Mouse (Mus musculus) hindbrain, embryonic 11.5 days (tissue): ENCODE measurements at regions not wholly inside any gene's neighbourhood (a gene's known extent, or its start where the extent isn't known, plus 50 kb on each side); places are given as distances from the start of the nearest gene placed in this dataset.

Experiments
- ATAC-seq: fragments of 200-750 bp; cut with Nextera tagmentation; 2 replicates; pipeline ENCODE4 v1.8.0; 2017; ENCODE audit warnings: mild to moderate bottlenecking, moderate TSS enrichment, moderate library complexity; ENCODE audit not compliant: low FRiP score
- DNase-seq: peaks from one replicate; pipeline ENCODE4 v3.0.0-alpha.2; 2015; ENCODE audit warnings: low spot score
- H3K27ac ChIP-seq: fragments of 300-500 bp; sonication (generic); 2 replicates; pipeline ENCODE4 v1.5.1; 2014; ENCODE audit warnings: mild to moderate bottlenecking, low read depth, low read length
- H3K27me3 ChIP-seq: fragments of 300-500 bp; sonication (generic); 2 replicates; pipeline ENCODE4 v1.6.1; 2014; ENCODE audit warnings: mild to moderate bottlenecking, low read length, moderate library complexity, mixed read lengths; ENCODE audit not compliant: control insufficient read depth, insufficient read depth
- H3K36me3 ChIP-seq: fragments of 300-500 bp; sonication (generic); 2 replicates; pipeline ENCODE4 v1.6.1; 2014; ENCODE audit warnings: mild to moderate bottlenecking, low read length, moderate library complexity, mixed read lengths; ENCODE audit not compliant: control insufficient read depth, insufficient read depth
- H3K4me1 ChIP-seq: fragments of 300-500 bp; sonication (generic); replicated peaks from 2 replicates; pipeline ENCODE4 v1.6.1; 2014; ENCODE audit warnings: low read length, mixed read lengths; ENCODE audit not compliant: control insufficient read depth, insufficient read depth
- H3K4me2 ChIP-seq: fragments of 300-500 bp; sonication (generic); replicated peaks from 2 replicates; pipeline ENCODE4 v1.6.1; 2014; ENCODE audit warnings: mild to moderate bottlenecking, low read depth, low read length
- H3K4me3 ChIP-seq: fragments of 300-500 bp; sonication (generic); 2 replicates; pipeline ENCODE4 v1.5.1; 2014; ENCODE audit warnings: low read depth, low read length
- H3K9ac ChIP-seq: fragments of 300-500 bp; sonication (generic); 2 replicates; pipeline ENCODE4 v1.6.1; 2014; ENCODE audit warnings: low read depth, low read length
- H3K9me3 ChIP-seq: fragments of 300-500 bp; sonication (generic); 2 replicates; pipeline ENCODE4 v1.6.1; 2016; ENCODE audit warnings: low read length; ENCODE audit not compliant: control insufficient read depth
- WGBS: fragments of 180-500 bp; shearing (Covaris S2); extraction: QIAGEN DNeasy Blood & Tissue Kit; methylation state at CpG from one replicate; pipeline ENCODE4 v1.1.7; 2014; 5-methylcytosine and 5-hydroxymethylcytosine counted together

GRCm38 (mm10) chr6:43775525-43775924, 109.4 kb upstream of the Tpk1 start:
- WGBS = 83% methylated on average over 2 of the region's 2 CpGs
- no peak overlapping the region for H3K4me2 ChIP-seq
- no peaks in the 10 kb centered on the region for H3K27me3 ChIP-seq
- no peak overlapping the region for H3K4me3 ChIP-seq
- DNase-seq (no peak), ATAC-seq (no peak)
- H3K4me1 ChIP-seq = no peaks in the 10 kb centered on the region
- H3K27ac ChIP-seq = no peak overlapping the region
- no peak overlapping the region for H3K9ac ChIP-seq
- H3K9me3 ChIP-seq = no peaks in the 10 kb centered on the region
- no peaks in the 10 kb centered on the region for H3K36me3 ChIP-seq

GRCm38 (mm10) chr6:43774490-43774889, 108.4 kb upstream of the Tpk1 start:
- ATAC-seq (0 out of 2 replicates have a peak, but pooled peaks have one; percentile 44), DNase-seq (peak; percentile 3)
- no peaks in the 10 kb centered on the region for H3K36me3 ChIP-seq
- no peak overlapping the region for H3K4me3 ChIP-seq
- no peaks in the 10 kb centered on the region for H3K27me3 ChIP-seq
- no peaks in the 10 kb centered on the region for H3K4me1 ChIP-seq
- no peak overlapping the region for H3K27ac ChIP-seq
- no peaks in the 10 kb centered on the region for H3K9me3 ChIP-seq
- H3K4me2 ChIP-seq = no peak overlapping the region
- no peak overlapping the region for H3K9ac ChIP-seq
- 35% methylated on average over 4 of the region's 4 CpGs for WGBS

- no peaks in the 10 kb centered on the region for H3K4me1 ChIP-seq
- H3K4me3 ChIP-seq = no peak overlapping the region
- WGBS = 40% methylated on average over 3 of the region's 3 CpGs
- no peak overlapping the region for H3K27ac ChIP-seq
- no peak for DNase-seq
- no peaks in the 10 kb centered on the region for H3K36me3 ChIP-seq
- H3K9me3 ChIP-seq = no peaks in the 10 kb centered on the region
- H3K9ac ChIP-seq = no peak overlapping the region
- no peak overlapping the region for H3K4me2 ChIP-seq
- H3K27me3 ChIP-seq = no peaks in the 10 kb centered on the region
- ATAC-seq = no peak
Measured at GRCm38 (mm10) chr6:43773561-43773960, 107.5 kb upstream of the Tpk1 start.

GRCm38 (mm10) chr6:43765958-43766357, 99.9 kb upstream of the Tpk1 start:
- Histone ChIP-seq H3K36me3 (no peaks in the 10 kb centered on the region), H3K9me3 (no peaks in the 10 kb centered on the region), H3K27ac (no peak overlapping the region), H3K9ac (no peak overlapping the region), H3K4me2 (no peak overlapping the region), H3K27me3 (no peaks in the 10 kb centered on the region), H3K4me3 (no peak overlapping the region), H3K4me1 (no peaks in the 10 kb centered on the region)
- 79% methylated on average over 1 of the region's 1 CpGs for WGBS
- DNase-seq (no peak), ATAC-seq (no peak)
